Mouse (Mus musculus): ENCODE results near the gene Maz. TPM values are rescaled to one million over a fixed set of nuclear protein-coding genes. Genes with fewer than 3 reads are reported as not detected.
A peak's percentile ranks its signal among the peaks of the same experiment; 100 is the strongest.

Maz gene
- total and polyA plus RNA-seq, 3 experiments: 234 to 540 TPM; not detected in 1

DNA sequence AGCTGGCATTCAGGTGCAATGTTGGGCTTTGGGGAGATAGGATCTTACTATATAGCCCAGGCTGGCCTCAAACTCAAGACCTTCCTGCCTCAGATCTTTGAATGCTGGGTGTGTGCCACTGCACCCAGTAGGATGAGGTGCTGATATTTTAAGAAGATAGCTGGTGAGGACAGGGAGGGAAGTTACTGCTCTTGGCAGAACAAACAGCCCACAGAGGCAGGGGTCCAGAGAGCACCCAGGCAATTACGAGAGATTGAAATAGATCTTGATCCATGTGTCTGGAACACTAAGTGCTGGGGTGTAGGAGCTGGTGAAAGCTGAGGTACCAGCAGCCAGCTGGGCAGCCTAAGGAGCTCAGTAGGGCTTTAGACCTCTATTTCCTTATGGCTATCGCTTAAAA lies 45.2 kb downstream of the Maz start:
- no peaks in the 10 kb centered on the region for H3K9me3 ChIP-seq (replicated peaks; ENCODE audit: insufficient read depth, low read length)
- TF ChIP-seq MAX (IDR thresholded peaks at IDR 0.05; ENCODE audit: low read length) (no peak), TCF12 (IDR thresholded peaks at IDR 0.05; ENCODE audit: low read depth, low read length) (no peak), MYC (IDR thresholded peaks at IDR 0.05; ENCODE audit: low read depth, low read length) (no peak), HCFC1 (IDR thresholded peaks at IDR 0.05; ENCODE audit: low read depth, low read length) (no peak), CHD2 (IDR thresholded peaks at IDR 0.05; ENCODE audit: low read length) (no peak), EP300 (IDR thresholded peaks at IDR 0.05; ENCODE audit: low read depth in 1 of 2, low read length in 2 of 2) (no peak), UBTF (IDR thresholded peaks at IDR 0.05; ENCODE audit: borderline replicate concordance, insufficient read depth, low read depth, low read length) (no peak), POLR2AphosphoS5 (IDR thresholded peaks at IDR 0.05; ENCODE audit: borderline replicate concordance, low read depth, low read length) (no peak), CHD1 (IDR thresholded peaks at IDR 0.05; ENCODE audit: low read depth, low read length) (no peak), GATA1 (IDR thresholded peaks at IDR 0.05; ENCODE audit: low read depth, low read length) (no peak), JUND (IDR thresholded peaks at IDR 0.05; ENCODE audit: low read depth, low read length) (no peak), TAL1 (IDR thresholded peaks at IDR 0.05; ENCODE audit: low read length) (no peak), CTCF (IDR thresholded peaks at IDR 0.05 in 2 of 3, conservative IDR thresholded peaks at IDR 0.05 in 1 of 3; ENCODE audit: control insufficient read depth in 1 of 3, insufficient read depth in 1 of 3, low read depth in 2 of 3, low read length in 3 of 3, poor library complexity in 1 of 3, severe bottlenecking in 1 of 3) (no peak), ETS1 (IDR thresholded peaks at IDR 0.05; ENCODE audit: low read depth, low read length) (no peak), RAD21 (IDR thresholded peaks at IDR 0.05; ENCODE audit: low read depth, low read length) (no peak)
- H3K4me1 ChIP-seq (ENCODE audit: control insufficient read depth in 1 of 2, insufficient read depth in 2 of 2, low read length in 2 of 2): peaks cover 0 to 17% of the 10 kb centered on the region in 2 experiments; a peak in 2 of 4 replicates
- H3K27ac ChIP-seq (ENCODE audit: control insufficient read depth, low read depth, low read length): no peak overlapping the region
- no peak overlapping the region for H3K9ac ChIP-seq (ENCODE audit: control insufficient read depth, low read depth, low read length, poor library complexity, severe bottlenecking)
- H3K4me3 ChIP-seq (ENCODE audit: control insufficient read depth in 1 of 2, insufficient read depth in 1 of 2, low read depth in 2 of 2, low read length in 2 of 2): no peak overlapping the region
- peaks cover 8% of the 10 kb centered on the region for H3K79me2 ChIP-seq (ENCODE audit: control insufficient read depth, insufficient read depth, low read length, poor library complexity)
- peaks cover 0 to 12% of the 10 kb centered on the region in 2 experiments; a peak in 2 of 4 replicates for H3K36me3 ChIP-seq (ENCODE audit: control insufficient read depth in 1 of 2, insufficient read depth in 2 of 2, low read length in 2 of 2)
- no peaks in the 10 kb centered on the region for H3K27me3 ChIP-seq (ENCODE audit: control insufficient read depth in 1 of 2, insufficient read depth in 2 of 2, low read length in 2 of 2)
- peak; percentile 29 for DNase-seq (ENCODE audit: low read depth, low spot score)

DNA sequence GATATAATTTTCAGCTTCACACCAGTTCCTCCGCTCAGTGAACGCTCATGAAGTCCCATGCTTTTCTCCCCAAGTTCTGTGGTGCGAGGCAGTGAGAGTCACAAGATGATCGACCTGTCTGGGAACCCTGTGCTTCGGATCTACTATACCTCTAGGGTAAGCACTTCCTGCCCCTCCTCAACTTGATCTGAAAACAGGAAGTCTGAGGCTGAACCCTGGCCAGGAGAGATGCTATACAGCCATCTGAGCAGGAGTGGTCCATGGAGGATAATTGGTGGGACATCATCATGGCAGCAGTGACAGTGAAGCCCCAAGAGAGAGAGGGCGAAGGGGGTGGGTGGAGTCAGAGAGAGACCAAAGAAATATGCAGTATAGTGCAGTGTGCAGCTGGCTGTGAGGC lies 48.0 kb downstream of the Maz start:
- H3K27ac ChIP-seq (ENCODE audit: control insufficient read depth, low read depth, low read length): no peak overlapping the region
- H3K36me3 ChIP-seq (ENCODE audit: control insufficient read depth in 1 of 2, insufficient read depth in 2 of 2, low read length in 2 of 2): peaks cover 0 to 14% of the 10 kb centered on the region in 2 experiments; a peak in 2 of 4 replicates
- TF ChIP-seq ZMIZ1 (IDR thresholded peaks at IDR 0.05; ENCODE audit: low read depth, low read length): no peak
- TF ChIP-seq KAT2A (conservative IDR thresholded peaks at IDR 0.05; ENCODE audit: low read depth, low read length): no peak
- TF ChIP-seq USF2 (IDR thresholded peaks at IDR 0.05; ENCODE audit: borderline replicate concordance in 1 of 2, insufficient read depth in 1 of 2, low read depth in 1 of 2, low read length in 2 of 2): no peak
- TF ChIP-seq MAFK (IDR thresholded peaks at IDR 0.05; ENCODE audit: borderline replicate concordance, low read depth, low read length): no peak
- TF ChIP-seq CHD1 (IDR thresholded peaks at IDR 0.05; ENCODE audit: low read depth, low read length): no peak
- no peak for TF ChIP-seq ZNF384 (IDR thresholded peaks at IDR 0.05; ENCODE audit: low read depth, low read length)
- no peak for TF ChIP-seq GABPA (IDR thresholded peaks at IDR 0.05; ENCODE audit: low read depth, low read length)
- TF ChIP-seq BHLHE40 (IDR thresholded peaks at IDR 0.05; ENCODE audit: borderline replicate concordance, low read depth, low read length): no peak
- TF ChIP-seq UBTF (IDR thresholded peaks at IDR 0.05; ENCODE audit: borderline replicate concordance, insufficient read depth, low read depth, low read length): no peak
- TF ChIP-seq MEF2A (IDR thresholded peaks at IDR 0.05; ENCODE audit: extremely low read depth, insufficient replicate concordance, low read depth, low read length, poor library complexity, severe bottlenecking): no peak
- no peak for TF ChIP-seq POLR2AphosphoS2 (IDR thresholded peaks at IDR 0.05; ENCODE audit: low read length)
- no peak for TF ChIP-seq RCOR1 (IDR thresholded peaks at IDR 0.05; ENCODE audit: low read depth, low read length)
- no peak for TF ChIP-seq RAD21 (IDR thresholded peaks at IDR 0.05; ENCODE audit: low read depth, low read length)
- TF ChIP-seq EP300 (IDR thresholded peaks at IDR 0.05; ENCODE audit: low read depth in 1 of 2, low read length in 2 of 2): no peak
- no peak for TF ChIP-seq JUND (IDR thresholded peaks at IDR 0.05; ENCODE audit: low read depth, low read length)
- DNase-seq (ENCODE audit: low read depth, low spot score): no peak
- peaks cover 0 to 22% of the 10 kb centered on the region in 2 experiments; a peak in 2 of 4 replicates for H3K4me1 ChIP-seq (ENCODE audit: control insufficient read depth in 1 of 2, insufficient read depth in 2 of 2, low read length in 2 of 2)
- H3K79me2 ChIP-seq (ENCODE audit: control insufficient read depth, insufficient read depth, low read length, poor library complexity): peaks cover 12% of the 10 kb centered on the region
- H3K27me3 ChIP-seq (ENCODE audit: control insufficient read depth in 1 of 2, insufficient read depth in 2 of 2, low read length in 2 of 2): no peaks in the 10 kb centered on the region
- H3K9ac ChIP-seq (ENCODE audit: control insufficient read depth, low read depth, low read length, poor library complexity, severe bottlenecking): no peak overlapping the region
- no peak overlapping the region for H3K4me3 ChIP-seq (ENCODE audit: control insufficient read depth in 1 of 2, insufficient read depth in 1 of 2, low read depth in 2 of 2, low read length in 2 of 2)
- no peaks in the 10 kb centered on the region for H3K9me3 ChIP-seq (replicated peaks; ENCODE audit: insufficient read depth, low read length)
